Mouse (Mus musculus) T-helper 1 cell (primary cell): Measurements from ENCODE around the gene Cadps.

ENCODE experiments used
- in situ Hi-C: fragments of 300-600 bp; cut with MboI, MseI; formaldehyde crosslinking; loops from one replicate; pipeline ENCODE4 v1.15.1; 2025; ENCODE audit warnings: high pct_unique_total_duplicates

The Cadps gene

GRCm38 (mm10) chr14:12341789-12342457, 481.0 kb downstream of the Cadps start:
- in situ Hi-C loops: loop anchor here (25.0 kb wide), 1 partner anchor 180 kb away; no protein-coding TSS in a partner anchor

DNA sequence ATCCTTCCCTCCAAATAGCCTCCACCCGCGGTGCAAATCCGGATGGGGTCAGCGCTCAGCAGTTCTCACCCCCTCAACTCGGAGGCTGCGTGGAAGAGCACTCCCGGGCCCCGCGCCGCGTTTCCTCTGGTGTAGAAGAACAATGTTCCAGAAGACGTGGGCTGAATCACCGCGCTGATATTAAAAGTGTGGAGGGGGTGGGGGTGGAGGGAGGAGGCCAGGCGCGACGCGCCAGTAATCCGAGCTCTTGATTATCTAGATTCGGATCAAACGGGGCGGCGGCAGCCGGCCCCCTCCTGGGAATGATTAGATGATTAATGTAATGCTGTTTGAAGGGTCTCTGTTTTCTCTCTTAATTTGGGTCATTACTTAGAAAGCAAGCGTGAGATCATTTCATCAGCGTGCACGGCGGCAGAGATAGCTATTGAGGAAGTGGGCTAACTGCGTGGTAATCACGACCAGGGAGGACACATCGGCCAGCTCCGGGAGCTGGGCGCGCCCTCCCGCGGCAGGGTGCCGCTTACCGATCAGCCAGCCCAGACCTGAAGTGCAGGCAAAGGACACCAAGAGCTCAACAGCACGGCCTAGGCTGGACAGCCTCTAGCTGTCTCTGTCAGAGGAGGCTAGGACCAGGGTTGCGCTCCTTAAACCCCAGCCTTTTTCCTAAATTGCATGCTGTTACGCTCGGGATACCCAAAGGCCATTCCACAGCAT, 481.6 kb downstream of the Cadps start:
- in situ Hi-C loops: loop anchor here (25.0 kb wide), 1 partner anchor 179 kb away; no protein-coding TSS in a partner anchor

DNA sequence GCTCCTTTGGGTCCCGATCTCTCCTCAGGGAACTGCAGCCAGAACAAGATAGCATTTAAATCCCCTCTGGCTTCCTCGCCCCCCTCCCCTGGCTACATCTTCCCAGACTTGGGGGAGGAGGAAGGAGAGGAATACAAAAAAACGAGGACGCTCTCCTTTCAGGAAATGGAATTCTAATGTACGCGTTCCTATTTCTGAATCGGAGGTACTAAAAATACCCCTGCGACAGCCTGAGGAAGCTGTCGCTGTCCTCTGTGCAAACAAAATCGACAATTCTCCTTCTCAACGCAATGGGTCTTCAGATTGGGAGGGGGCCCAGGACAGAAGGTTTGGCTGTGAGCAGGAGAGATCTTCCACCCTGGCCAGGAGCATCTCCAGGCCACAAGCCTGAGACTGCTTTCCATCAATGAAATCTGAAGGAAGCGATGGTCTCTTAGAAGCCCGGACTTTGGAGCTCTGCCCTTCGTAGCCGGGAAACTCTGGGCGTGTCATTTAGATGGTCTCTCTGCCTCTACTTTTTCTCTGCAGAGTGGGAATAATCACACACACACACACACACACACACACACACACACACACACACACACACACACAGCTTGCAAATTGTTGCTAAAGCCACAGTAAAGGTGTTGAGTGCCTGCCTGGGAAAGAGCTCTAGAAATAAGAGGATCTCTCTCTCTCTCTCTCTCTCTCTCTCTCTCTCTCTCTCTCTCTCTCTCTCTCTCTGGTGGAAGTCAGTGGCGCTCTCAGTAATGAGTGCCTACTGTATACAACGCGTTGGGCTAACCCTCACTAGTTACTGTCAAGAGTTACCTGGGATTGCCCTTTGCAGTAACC, 482.4 kb downstream of the Cadps start:
- in situ Hi-C loops: loop anchor here (25.0 kb wide), 1 partner anchor 178 kb away; no protein-coding TSS in a partner anchor

- in situ Hi-C loops: loop anchor here (25.0 kb wide), 1 partner anchor 177 kb away; no protein-coding TSS in a partner anchor
Measured at GRCm38 (mm10) chr14:12338811-12339565, 483.9 kb downstream of the Cadps start.

DNA sequence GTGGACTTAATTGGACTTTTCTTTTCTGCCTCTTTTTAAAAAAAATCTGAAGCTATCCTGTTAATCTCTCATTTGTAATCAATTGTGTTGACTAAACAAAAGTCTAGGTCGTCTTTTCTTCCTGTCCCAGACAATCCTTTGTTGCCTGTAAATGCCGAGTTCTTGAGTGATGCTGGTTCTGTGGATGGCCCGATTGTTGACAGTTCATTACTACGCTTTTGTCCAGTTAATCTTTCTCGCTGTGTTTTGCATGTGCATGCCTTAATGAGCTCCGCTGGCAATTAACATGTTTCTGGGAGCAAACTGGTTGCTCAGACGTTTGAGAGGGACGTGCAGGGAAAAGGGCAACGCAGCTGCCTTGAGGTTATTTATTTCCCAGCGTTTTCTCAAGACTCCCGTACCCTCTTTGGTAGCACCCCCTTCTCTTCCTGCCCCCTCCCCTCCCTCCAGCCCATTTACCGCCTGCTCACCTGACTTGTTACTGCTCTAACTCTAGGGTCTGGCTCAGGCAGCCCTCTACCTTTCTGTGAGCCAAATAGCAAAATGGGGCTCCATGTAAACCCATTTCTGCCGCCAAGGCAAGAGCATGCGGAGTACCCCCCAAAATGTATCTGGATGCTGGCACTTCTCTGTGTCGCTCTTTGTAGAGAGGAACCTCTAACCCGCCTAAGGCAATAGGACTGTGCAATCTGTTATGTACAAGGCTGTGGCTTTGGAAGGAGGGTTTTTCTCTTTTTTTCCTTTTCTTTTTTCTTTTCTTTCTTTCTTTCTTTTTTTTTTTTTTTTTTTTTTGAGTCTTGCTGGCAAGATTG, 484.7 kb downstream of the Cadps start:
- in situ Hi-C loops: loop anchor here (25.0 kb wide), 1 partner anchor 176 kb away; no protein-coding TSS in a partner anchor

GRCm38 (mm10) chr14:12337421-12337997, 485.4 kb downstream of the Cadps start:
- in situ Hi-C loops: loop anchor here (25.0 kb wide), 1 partner anchor 175 kb away; no protein-coding TSS in a partner anchor

GRCm38 (mm10) chr14:12334925-12335324, 488.0 kb downstream of the Cadps start:
- in situ Hi-C loops: loop anchor here (25.0 kb wide), 1 partner anchor 173 kb away; no protein-coding TSS in a partner anchor

- in situ Hi-C loops: loop anchor here (25.0 kb wide), 1 partner anchor 171 kb away; no protein-coding TSS in a partner anchor
Measured at GRCm38 (mm10) chr14:12333622-12334021, 489.3 kb downstream of the Cadps start.
